Mouse (Mus musculus): ENCODE results near the gene Pdcd6ip.

DNA sequence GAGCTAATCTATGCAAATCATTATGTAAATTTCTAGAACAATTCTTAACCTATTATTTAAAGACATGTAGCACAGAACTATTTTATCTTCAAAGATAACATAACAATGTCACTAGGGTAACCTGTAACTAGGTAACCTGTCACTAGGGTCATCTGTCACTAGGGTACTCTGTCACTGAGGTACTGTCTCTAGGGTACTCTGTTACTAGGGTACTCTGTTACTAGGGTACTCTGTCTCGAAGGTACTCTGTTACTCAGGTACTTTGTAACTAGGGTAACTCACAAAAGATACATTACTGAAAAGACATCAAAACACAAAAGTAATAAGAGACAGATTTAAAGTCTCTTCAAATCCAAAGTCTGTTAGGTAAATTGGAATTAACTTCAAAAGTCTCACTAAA is 50.2 kb downstream of the Pdcd6ip start:
- no peak for TF ChIP-seq CTCF (IDR thresholded peaks at IDR 0.05; ENCODE audit: low read depth, low read length)
- no peak for TF ChIP-seq POLR2A (IDR thresholded peaks at IDR 0.05; ENCODE audit: extremely low read depth, insufficient read depth, low read length)

Measured in liver, adult 2 months (tissue).